24 mouse cellular contexts compared by ENCODE assay signal in genomic region chr8:94418017-94418416, GRCm38 (mm10). TPM values are rescaled to one million over a fixed set of nuclear protein-coding genes. Genes with fewer than 3 reads are reported as not detected.
DNase-seq lines count a peak whose midpoint lies in the region; ATAC-seq and TF ChIP-seq lines count a peak whose summit lies in the region.
"Had no signal": no experiment of that assay in that cellular context is flagged by ENCODE, and none has a peak within 500 bp of the region (broad histone marks: within the 10 kb centered on the region; RNA-seq: fewer than 3 reads in every experiment).

No protein-coding gene starts in this region.

- H3K4me3 ChIP-seq in thymus, adult 2 months (ENCODE audit: control insufficient read depth, insufficient read depth, low read length), result no peak overlapping the region
- no peak overlapping the region for H3K4me3 ChIP-seq in bone marrow, adult 2 months (replicated peaks; ENCODE audit: control insufficient read depth, low read depth, low read length)
- H3K4me3 ChIP-seq in hindbrain, embryonic 14.5 days (replicated peaks; ENCODE audit: low read length), result no peak overlapping the region
- no peak overlapping the region for H3K4me3 ChIP-seq in hindbrain, embryonic 12.5 days
- no peak overlapping the region for H3K4me3 ChIP-seq in kidney, adult 2 months (ENCODE audit: insufficient read depth, low read depth, low read length)
- H3K4me3 ChIP-seq: embryonic facial prominence, embryonic 10.5 days; forebrain, embryonic 10.5 days; heart, adult 2 months; heart, embryonic 13.5 days; hindbrain, embryonic 15.5 days; neural tube, embryonic 15.5 days had no signal

- H3K36me3 ChIP-seq in thymus, adult 2 months (ENCODE audit: control insufficient read depth, insufficient read depth, low read length), result no peaks in the 10 kb centered on the region
- H3K36me3 ChIP-seq in hindbrain, embryonic 14.5 days (replicated peaks; ENCODE audit: control insufficient read depth, insufficient read depth), result no peaks in the 10 kb centered on the region
- H3K36me3 ChIP-seq in hindbrain, embryonic 12.5 days, result no peaks in the 10 kb centered on the region
- H3K36me3 ChIP-seq in kidney, adult 2 months (ENCODE audit: control insufficient read depth, insufficient read depth, low read length), result no peaks in the 10 kb centered on the region
- H3K36me3 ChIP-seq: embryonic facial prominence, embryonic 10.5 days; forebrain, embryonic 10.5 days; heart, embryonic 13.5 days; hindbrain, embryonic 15.5 days; neural tube, embryonic 15.5 days had no signal

- WGBS in thymus, adult 2 months, result 42% methylated on average over 9 of the region's 9 CpGs
- WGBS in bone marrow, adult 2 months, result 25% methylated on average over 9 of the region's 9 CpGs
- WGBS in hindbrain, embryonic 14.5 days, result 87% methylated on average over 9 of the region's 9 CpGs
- WGBS in hindbrain, embryonic 12.5 days, result 72% methylated on average over 9 of the region's 9 CpGs
- WGBS in kidney, adult 2 months, result 59% methylated on average over 9 of the region's 9 CpGs

- peak; percentile 55 for ATAC-seq in megakaryocyte-erythroid progenitor cell, adult 5-6 weeks (replicated peaks; ENCODE audit: low FRiP score, low TSS enrichment, poor library complexity, severe bottlenecking)
- ATAC-seq in hindbrain, embryonic 14.5 days (ENCODE audit: low FRiP score), result no peak
- ATAC-seq in hindbrain, embryonic 12.5 days (ENCODE audit: low FRiP score), result no peak
- ATAC-seq: forebrain, postnatal 0 days; Patski had no signal

- H3K4me2 ChIP-seq in hindbrain, embryonic 14.5 days (replicated peaks), result no peak overlapping the region
- H3K4me2 ChIP-seq in hindbrain, embryonic 12.5 days (replicated peaks), result no peak overlapping the region
- H3K4me2 ChIP-seq: heart, embryonic 13.5 days; hindbrain, embryonic 15.5 days; neural tube, embryonic 15.5 days had no signal

- H3K9me3 ChIP-seq in hindbrain, embryonic 14.5 days (ENCODE audit: control insufficient read depth, low read length), result no peaks in the 10 kb centered on the region
- H3K9me3 ChIP-seq in hindbrain, embryonic 12.5 days (replicated peaks), result no peaks in the 10 kb centered on the region
- H3K9me3 ChIP-seq: embryonic facial prominence, embryonic 10.5 days; forebrain, embryonic 10.5 days; heart, embryonic 13.5 days; hindbrain, embryonic 15.5 days; neural tube, embryonic 15.5 days had no signal

- TF ChIP-seq POLR2A in thymus, adult 2 months (IDR thresholded peaks at IDR 0.05; ENCODE audit: control insufficient read depth, extremely low read depth, insufficient read depth, low read length, poor library complexity), result no peak
- TF ChIP-seq POLR2A in bone marrow, adult 2 months (IDR thresholded peaks at IDR 0.05; ENCODE audit: borderline replicate concordance, control insufficient read depth, low read depth, low read length), result no peak
- no peak for TF ChIP-seq POLR2A in kidney, adult 2 months (IDR thresholded peaks at IDR 0.05; ENCODE audit: low read depth, low read length)

- no peak overlapping the region for H3K9ac ChIP-seq in hindbrain, embryonic 14.5 days
- no peak overlapping the region for H3K9ac ChIP-seq in hindbrain, embryonic 12.5 days
- H3K9ac ChIP-seq: forebrain, postnatal 0 days; heart, embryonic 13.5 days; hindbrain, embryonic 15.5 days; neural tube, embryonic 15.5 days had no signal

- no peak for DNase-seq in thymus, adult 2 months
- DNase-seq in thymus, postnatal 4 days, result no peak
- DNase-seq in lung, postnatal 36 days, result no peak
- no peak for DNase-seq in hindbrain, embryonic 14.5 days (ENCODE audit: low spot score)
- DNase-seq in kidney, adult 2 months, result no peak
- DNase-seq: adrenal gland, postnatal 14 days; cerebellum, adult 9-10 months; forebrain, postnatal 0 days; gastrocnemius, postnatal 25 days; heart, adult 2 months; heart, postnatal 14 days; kidney, adult 8-10 months; kidney, postnatal 14 days; midbrain, embryonic 14.5 days; thymus, postnatal 25 days had no signal

- TF ChIP-seq CTCF in thymus, adult 2 months (IDR thresholded peaks at IDR 0.05; ENCODE audit: borderline replicate concordance, control insufficient read depth, extremely low read depth, insufficient read depth, low read length, poor library complexity), result no peak
- TF ChIP-seq CTCF in bone marrow, adult 2 months (IDR thresholded peaks at IDR 0.05; ENCODE audit: control insufficient read depth, insufficient read depth, low read length), result no peak
- TF ChIP-seq CTCF in kidney, adult 2 months (conservative IDR thresholded peaks at IDR 0.05; ENCODE audit: insufficient read depth, insufficient read length, low read depth, low read length), result no peak

- peaks cover 46% of the 10 kb centered on the region for H3K4me1 ChIP-seq in thymus, adult 2 months (replicated peaks; ENCODE audit: control insufficient read depth, insufficient read depth, low read length)
- peaks cover 6% of the 10 kb centered on the region for H3K4me1 ChIP-seq in bone marrow, adult 2 months (ENCODE audit: control insufficient read depth, insufficient read depth, low read length)
- H3K4me1 ChIP-seq in hindbrain, embryonic 14.5 days (replicated peaks; ENCODE audit: control insufficient read depth, insufficient read depth, low read length), result no peaks in the 10 kb centered on the region
- H3K4me1 ChIP-seq in hindbrain, embryonic 12.5 days, result no peaks in the 10 kb centered on the region
- H3K4me1 ChIP-seq in kidney, adult 2 months (ENCODE audit: control insufficient read depth, insufficient read depth, low read length), result no peaks in the 10 kb centered on the region
- H3K4me1 ChIP-seq: heart, embryonic 13.5 days; hindbrain, embryonic 15.5 days; neural tube, embryonic 15.5 days had no signal

- H3K27ac ChIP-seq in thymus, adult 2 months (ENCODE audit: control insufficient read depth, insufficient read depth, low read length), result peak overlapping the region; percentile 50; the same call in 1 of the 2 replicates
- peak overlapping the region; percentile 66; the same call in 1 of the 2 replicates for H3K27ac ChIP-seq in bone marrow, adult 2 months (ENCODE audit: control insufficient read depth, insufficient read depth, low read depth, low read length, poor library complexity)
- H3K27ac ChIP-seq in hindbrain, embryonic 14.5 days, result no peak overlapping the region
- H3K27ac ChIP-seq in hindbrain, embryonic 12.5 days, result no peak overlapping the region
- no peak overlapping the region for H3K27ac ChIP-seq in kidney, adult 2 months (ENCODE audit: insufficient read depth, low read depth, low read length)
- H3K27ac ChIP-seq: embryonic facial prominence, embryonic 10.5 days; forebrain, embryonic 10.5 days; heart, adult 2 months; heart, embryonic 13.5 days; hindbrain, embryonic 15.5 days; neural tube, embryonic 15.5 days had no signal

- H3K27me3 ChIP-seq in thymus, adult 2 months (ENCODE audit: control insufficient read depth, insufficient read depth, low read length), result no peaks in the 10 kb centered on the region
- H3K27me3 ChIP-seq in hindbrain, embryonic 14.5 days (ENCODE audit: control insufficient read depth, insufficient read depth, low read length), result no peaks in the 10 kb centered on the region
- no peaks in the 10 kb centered on the region for H3K27me3 ChIP-seq in hindbrain, embryonic 12.5 days
- H3K27me3 ChIP-seq in kidney, adult 2 months (replicated peaks; ENCODE audit: control insufficient read depth, insufficient read depth, low read length), result no peaks in the 10 kb centered on the region; the same call in 1 of the 2 replicates
- H3K27me3 ChIP-seq: hindbrain, embryonic 15.5 days; neural tube, embryonic 15.5 days had no signal

RNA-seq across cellular contexts. Expression of gene Nlrc5, which starts 16.1 kb away (rescaled TPM):
- 56.8 and 57.5 TPM in 2 replicates for polyA plus RNA-seq in thymus, adult 2 months (2012; rRNA removed)
- 16.5 TPM in 2 replicates for polyA plus RNA-seq in bone marrow, adult 2 months (2011; ENCODE audit: insufficient read depth, insufficient read length, low replicate concordance, missing spikeins)
- 39.9 and 47.6 TPM in 2 replicates for total RNA-seq in megakaryocyte-erythroid progenitor cell, adult 5-6 weeks (2014; fragmentation: Nextera tagmentation)
- 25.4 and 30.9 TPM in 2 replicates for total RNA-seq in megakaryocyte-erythroid progenitor cell, adult 5-6 weeks (2017)
- 0.22 and 0.31 TPM in 2 replicates for polyA plus RNA-seq in hindbrain, embryonic 14.5 days (2014; fragmentation: Nextera tagmentation; extraction: Ambion mirVana)
- polyA plus RNA-seq in hindbrain, embryonic 12.5 days (2016; fragmentation: Nextera tagmentation; extraction: Ambion mirVana), result 0.06 and 0.23 TPM in 2 replicates
- 4.0 and 6.6 TPM in 2 replicates for polyA plus RNA-seq in kidney, adult 2 months (2012; rRNA removed)
- polyA plus RNA-seq: embryonic facial prominence, embryonic 10.5 days had no signal

RNA-seq across cellular contexts. Expression of gene Herpud1, which starts 31.8 kb away (rescaled TPM):
- 198 and 218 TPM in 2 replicates for polyA plus RNA-seq in thymus, adult 2 months (2012; rRNA removed)
- 69.2 and 70.5 TPM in 2 replicates for polyA plus RNA-seq in bone marrow, adult 2 months (2011; ENCODE audit: insufficient read depth, insufficient read length, low replicate concordance, missing spikeins)
- total RNA-seq in megakaryocyte-erythroid progenitor cell, adult 5-6 weeks (2014; fragmentation: Nextera tagmentation), result 31.8 and 41.0 TPM in 2 replicates
- total RNA-seq in megakaryocyte-erythroid progenitor cell, adult 5-6 weeks (2017), result 43.7 and 50.8 TPM in 2 replicates
- polyA plus RNA-seq in hindbrain, embryonic 14.5 days (2014; fragmentation: Nextera tagmentation; extraction: Ambion mirVana), result 66.6 and 79.8 TPM in 2 replicates
- polyA plus RNA-seq in hindbrain, embryonic 12.5 days (2016; fragmentation: Nextera tagmentation; extraction: Ambion mirVana), result 52.5 and 56.8 TPM in 2 replicates
- polyA plus RNA-seq in kidney, adult 2 months (2012; rRNA removed), result 417 and 537 TPM in 2 replicates

Comparison
In these comparisons a context has a peak if more than half of its experiments do, and no peak if none do; other contexts are left out.
1. H3K27ac ChIP-seq: peak in thymus, adult 2 months (single experiment) and bone marrow, adult 2 months (single experiment); none in hindbrain, embryonic 14.5 days (single experiment), hindbrain, embryonic 12.5 days (single experiment) and kidney, adult 2 months (single experiment).